Mouse (Mus musculus) embryonic facial prominence, embryonic 12.5 days (tissue): ENCODE results near the gene Gm3336. TPM values are rescaled to one million over a fixed set of nuclear protein-coding genes. Genes with fewer than 3 reads are reported as not detected.
A peak's percentile ranks its signal among the peaks of the same experiment; 100 is the strongest.

Experiments used
- ATAC-seq: fragments of 200-750 bp; cut with Nextera tagmentation; 2 replicates; pipeline ENCODE4 v1.8.0; 2017; ENCODE audit not compliant: insufficient number of reproducible peaks, insufficient read depth, low FRiP score, low TSS enrichment
- H3K27ac ChIP-seq: fragments of 300-500 bp; sonication (generic); 2 replicates; pipeline ENCODE4 v1.5.1; 2016; ENCODE audit warnings: mild to moderate bottlenecking
- H3K27me3 ChIP-seq: fragments of 300-500 bp; sonication (generic); 2 replicates; pipeline ENCODE4 v1.6.1; 2016; ENCODE audit warnings: mild to moderate bottlenecking, moderate library complexity
- H3K36me3 ChIP-seq: fragments of 300-500 bp; sonication (generic); 2 replicates; pipeline ENCODE4 v1.6.1; 2016; ENCODE audit warnings: mild to moderate bottlenecking
- H3K4me1 ChIP-seq: fragments of 300-500 bp; sonication (generic); 2 replicates; pipeline ENCODE4 v1.6.1; 2016
- H3K4me2 ChIP-seq: fragments of 300-500 bp; sonication (generic); replicated peaks from 2 replicates; pipeline ENCODE4 v1.6.1; 2016; ENCODE audit warnings: mild to moderate bottlenecking, moderate library complexity
- H3K4me3 ChIP-seq: fragments of 300-500 bp; sonication (generic); 2 replicates; pipeline ENCODE4 v1.5.1; 2016; ENCODE audit warnings: mild to moderate bottlenecking
- H3K9ac ChIP-seq: fragments of 300-500 bp; sonication (generic); 2 replicates; pipeline ENCODE4 v1.6.1; 2016; ENCODE audit warnings: mild to moderate bottlenecking, moderate library complexity
- H3K9me3 ChIP-seq: fragments of 300-500 bp; sonication (generic); 2 replicates; pipeline ENCODE4 v1.6.1; 2016; ENCODE audit warnings: mild to moderate bottlenecking, moderate library complexity
- WGBS: fragments of 180-500 bp; shearing (Covaris S2); methylation state at CpG from one replicate; pipeline ENCODE4 v1.1.7; 2016; 5-methylcytosine and 5-hydroxymethylcytosine counted together
- polyA plus RNA-seq: library from polyadenylated mRNA; unstranded; fragments of >200 nt; fragmentation: Nextera tagmentation; extraction: Ambion mirVana; gene quantifications from 2 replicates; pipeline ENCODE4 v1.2.1, GENCODE M21; 2016

The Gm3336 gene
- polyA plus RNA-seq, 1 experiment from 2014 or later: not detected

GRCm38 (mm10) chr8:70769858-70770257 lies 51.5 kb downstream of the Gm3336 start:
- 74% methylated on average over 12 of the region's 12 CpGs for WGBS
- no peak overlapping the region for H3K4me3 ChIP-seq

DNA sequence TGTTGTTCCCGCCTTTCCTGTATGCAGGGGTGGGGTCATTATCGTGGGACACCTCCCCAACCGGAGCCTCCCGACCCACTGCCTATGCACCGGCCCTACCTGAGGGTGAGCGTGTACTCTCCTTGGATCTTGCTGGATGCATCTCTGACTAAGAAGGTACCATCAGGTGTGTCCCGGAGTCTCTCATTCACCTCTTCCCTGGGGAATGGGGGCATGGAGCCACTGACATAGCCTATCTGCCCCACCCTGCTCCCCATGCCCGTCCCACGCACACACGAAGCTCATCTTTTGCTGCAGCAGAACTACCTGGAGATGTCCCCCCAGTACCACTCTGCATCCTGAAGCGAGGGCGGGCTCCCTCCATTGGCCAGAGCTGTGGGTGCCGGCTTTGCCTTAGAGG lies 52.4 kb downstream of the Gm3336 start:
- Histone ChIP-seq H3K4me2 (no peak overlapping the region), H3K9ac (no peak overlapping the region), H3K9me3 (no peaks in the 10 kb centered on the region), H3K4me1 (peaks cover 39% of the 10 kb centered on the region), H3K36me3 (peaks cover 65% of the 10 kb centered on the region), H3K4me3 (no peak overlapping the region), H3K27ac (no peak overlapping the region), H3K27me3 (no peaks in the 10 kb centered on the region)
- WGBS: 93% methylated on average over 13 of the region's 13 CpGs
- ATAC-seq: no peak

More at GRCm38 (mm10) chr8:70769858-70770257, 51.5 kb downstream of the Gm3336 start:
- no peaks in the 10 kb centered on the region for H3K9me3 ChIP-seq
- H3K9ac ChIP-seq: peak overlapping the region; percentile 15; the same call in 1 of the 2 replicates
- peaks cover 32% of the 10 kb centered on the region for H3K4me1 ChIP-seq
- H3K4me2 ChIP-seq: no peak overlapping the region
- peaks cover 63% of the 10 kb centered on the region for H3K36me3 ChIP-seq
- H3K27ac ChIP-seq: no peak overlapping the region
- ATAC-seq: no peak
- no peaks in the 10 kb centered on the region for H3K27me3 ChIP-seq

- Histone ChIP-seq H3K36me3 (peaks cover 65% of the 10 kb centered on the region), H3K27ac (no peak overlapping the region), H3K9ac (no peak overlapping the region; the same call in 1 of the 2 replicates), H3K4me3 (no peak overlapping the region), H3K4me1 (peaks cover 37% of the 10 kb centered on the region), H3K27me3 (no peaks in the 10 kb centered on the region), H3K4me2 (no peak overlapping the region), H3K9me3 (no peaks in the 10 kb centered on the region)
- no peak for ATAC-seq
- 86% methylated on average over 7 of the region's 7 CpGs for WGBS
Measured at GRCm38 (mm10) chr8:70771217-70771616, 52.9 kb downstream of the Gm3336 start.

GRCm38 (mm10) chr8:70772075-70772474 lies 53.7 kb downstream of the Gm3336 start:
- ATAC-seq: no peak

More at GRCm38 (mm10) chr8:70772075-70772474, 53.7 kb downstream of the Gm3336 start:
- Histone ChIP-seq H3K36me3 (peaks cover 65% of the 10 kb centered on the region), H3K9ac (no peak overlapping the region), H3K4me2 (no peak overlapping the region), H3K4me1 (peaks cover 29% of the 10 kb centered on the region), H3K9me3 (no peaks in the 10 kb centered on the region), H3K27me3 (no peaks in the 10 kb centered on the region), H3K4me3 (no peak overlapping the region), H3K27ac (no peak overlapping the region)
- WGBS: 91% methylated on average over 13 of the region's 13 CpGs

Other genes with a start within 250 kb of the Gm3336 start
- 27.7 and 29.6 TPM in 2 replicates for gene Klhl26, start 241.6 kb upstream of the Gm3336 start, polyA plus RNA-seq
- gene Tmem59l, start 231.2 kb upstream of the Gm3336 start, polyA plus RNA-seq: 27.1 and 29.6 TPM in 2 replicates
- 70.1 and 74.4 TPM in 2 replicates for gene Crlf1, start 225.4 kb upstream of the Gm3336 start, polyA plus RNA-seq
- 145 and 146 TPM in 2 replicates for gene Rex1bd, start 211.8 kb upstream of the Gm3336 start, polyA plus RNA-seq
- 863 and 916 TPM in 2 replicates for gene Uba52, start 207.7 kb upstream of the Gm3336 start, polyA plus RNA-seq
- 306 and 327 TPM in 2 replicates for gene Fkbp8, start 190.8 kb upstream of the Gm3336 start, polyA plus RNA-seq
- gene Kxd1, start 190.6 kb upstream of the Gm3336 start, polyA plus RNA-seq: 53.0 and 54.7 TPM in 2 replicates
- gene Ell, start 179.1 kb upstream of the Gm3336 start, polyA plus RNA-seq: 19.1 TPM in 2 replicates
- gene Isyna1, start 124.2 kb upstream of the Gm3336 start, polyA plus RNA-seq: 185 and 195 TPM in 2 replicates
- 134 and 142 TPM in 2 replicates for gene Ssbp4, start 109.7 kb upstream of the Gm3336 start, polyA plus RNA-seq
- 1.1 and 1.2 TPM in 2 replicates for gene Lrrc25, start 102.4 kb upstream of the Gm3336 start, polyA plus RNA-seq
- not detected in 2 replicates for gene Gdf15, start 86.1 kb upstream of the Gm3336 start, polyA plus RNA-seq
- 59.5 and 70.4 TPM in 2 replicates for gene Pgpep1, start 58.2 kb upstream of the Gm3336 start, polyA plus RNA-seq
- gene Lsm4, start 45.3 kb upstream of the Gm3336 start, polyA plus RNA-seq: 303 and 326 TPM in 2 replicates
- gene Jund, start 19.6 kb upstream of the Gm3336 start, polyA plus RNA-seq: 142 and 150 TPM in 2 replicates
- gene Iqcn, start 15.1 kb upstream of the Gm3336 start, polyA plus RNA-seq: not detected in 2 replicates
- gene Pde4c, start 5.2 kb downstream of the Gm3336 start, polyA plus RNA-seq: 0.17 and 0.29 TPM in 2 replicates
- 27.0 and 27.6 TPM in 2 replicates for gene Rab3a, start 36.1 kb downstream of the Gm3336 start, polyA plus RNA-seq
- gene Mpv17l2, start 42.4 kb downstream of the Gm3336 start, polyA plus RNA-seq: 32.7 and 35.7 TPM in 2 replicates
- gene Pik3r2, start 58.2 kb downstream of the Gm3336 start, polyA plus RNA-seq: 76.8 and 78.0 TPM in 2 replicates
- 13.7 and 13.9 TPM in 2 replicates for gene Mast3, start 86.5 kb downstream of the Gm3336 start, polyA plus RNA-seq
- gene Il12rb1, start 89.9 kb downstream of the Gm3336 start, polyA plus RNA-seq: 0.13 TPM in 1 of 2 replicates, not detected in the other
- 6.9 and 7.5 TPM in 2 replicates for gene Arrdc2, start 121.2 kb downstream of the Gm3336 start, polyA plus RNA-seq
- 6.7 and 7.0 TPM in 2 replicates for gene Kcnn1, start 144.7 kb downstream of the Gm3336 start, polyA plus RNA-seq
- 123 and 126 TPM in 2 replicates for gene Ccdc124, start 155.4 kb downstream of the Gm3336 start, polyA plus RNA-seq
- 0.19 and 0.20 TPM in 2 replicates for gene Slc5a5, start 174.2 kb downstream of the Gm3336 start, polyA plus RNA-seq
- gene Rpl18a, start 178.9 kb downstream of the Gm3336 start, polyA plus RNA-seq: 3,568 and 3,610 TPM in 2 replicates
- gene Map1s, start 187.4 kb downstream of the Gm3336 start, polyA plus RNA-seq: 63.1 and 64.6 TPM in 2 replicates